Mouse (Mus musculus) stomach, embryonic 16.5 days (tissue): ENCODE measurements around the gene Tub. TPM values are rescaled to one million over a fixed set of nuclear protein-coding genes. Genes with fewer than 3 reads are reported as not detected.

Source experiments
- ATAC-seq: fragments of 200-750 bp; cut with Nextera tagmentation; 2 replicates; pipeline ENCODE4 v1.8.0; 2017; ENCODE audit warnings: moderate number of reproducible peaks, moderate TSS enrichment; ENCODE audit not compliant: insufficient read depth, low FRiP score
- H3K27ac ChIP-seq: fragments of 300-500 bp; sonication (generic); 2 replicates; pipeline ENCODE4 v1.5.1; 2014; ENCODE audit warnings: low read length
- H3K27me3 ChIP-seq: fragments of 300-500 bp; sonication (generic); 2 replicates; pipeline ENCODE4 v1.6.1; 2014; ENCODE audit warnings: low read length, control low read depth, mixed read lengths; ENCODE audit not compliant: control insufficient read depth, insufficient read depth
- H3K36me3 ChIP-seq: fragments of 300-500 bp; sonication (generic); 2 replicates; pipeline ENCODE4 v1.6.1; 2014; ENCODE audit warnings: low read length; ENCODE audit not compliant: control insufficient read depth, insufficient read depth
- H3K4me1 ChIP-seq: fragments of 300-500 bp; sonication (generic); 2 replicates; pipeline ENCODE4 v1.6.1; 2014; ENCODE audit warnings: low read length, control low read depth, mixed read lengths; ENCODE audit not compliant: control insufficient read depth, insufficient read depth
- H3K4me2 ChIP-seq: fragments of 300-500 bp; sonication (generic); 2 replicates; pipeline ENCODE4 v1.6.1; 2014; ENCODE audit warnings: low read depth, low read length, mixed read lengths
- H3K4me3 ChIP-seq: fragments of 300-500 bp; sonication (generic); replicated peaks from 2 replicates; pipeline ENCODE4 v1.5.1; 2014; ENCODE audit warnings: mild to moderate bottlenecking, low read length
- H3K9ac ChIP-seq: fragments of 300-500 bp; sonication (generic); 2 replicates; pipeline ENCODE4 v1.6.1; 2014; ENCODE audit warnings: low read length
- H3K9me3 ChIP-seq: fragments of 300-500 bp; sonication (generic); replicated peaks from 2 replicates; pipeline ENCODE4 v1.6.1; 2016; ENCODE audit warnings: low read length, control low read depth; ENCODE audit not compliant: control insufficient read depth
- WGBS: fragments of 180-500 bp; shearing (Covaris S2); extraction: QIAGEN DNeasy Blood & Tissue Kit; methylation state at CpG from one replicate; pipeline ENCODE4 v1.1.7; 2014; 5-methylcytosine and 5-hydroxymethylcytosine counted together
- polyA plus RNA-seq: library from polyadenylated mRNA; unstranded; fragments of >200 nt; fragmentation: Nextera tagmentation; extraction: Ambion mirVana; gene quantifications from 2 replicates; pipeline ENCODE4 v1.2.1, GENCODE M21; 2015

Tub gene
- polyA plus RNA-seq, 1 experiment from 2014 or later: 2.6 TPM

DNA sequence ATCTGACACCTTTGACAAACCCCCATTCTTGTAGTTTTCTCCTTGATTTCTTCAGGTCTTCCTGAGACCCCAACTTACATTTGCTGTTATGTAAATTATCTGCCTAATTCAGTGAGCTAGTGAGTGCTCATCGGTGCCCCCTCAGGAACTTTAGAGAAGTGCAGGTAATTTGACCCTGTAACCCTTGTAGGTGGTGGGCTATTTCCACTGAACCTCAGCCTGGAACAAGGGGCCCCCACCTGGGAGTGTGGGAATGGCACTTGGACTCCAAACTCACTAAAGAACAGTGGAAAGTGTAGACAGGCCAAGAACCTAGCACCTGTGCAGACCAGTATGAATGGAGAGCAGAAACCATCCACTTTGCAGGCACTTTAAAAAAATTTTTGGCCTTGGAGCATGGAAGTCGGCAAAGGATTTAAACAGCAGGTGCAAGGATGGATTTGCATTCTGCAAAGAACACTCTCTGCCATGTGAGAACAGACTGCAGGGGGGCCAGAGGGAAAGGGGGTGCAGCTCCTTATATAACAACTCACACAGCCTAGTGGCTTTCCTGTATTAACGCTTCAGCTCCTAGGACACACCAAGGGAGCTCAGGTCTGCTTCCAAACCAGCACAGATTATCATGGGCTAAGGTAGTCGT lies 50.3 kb downstream of the Tub start:
- H3K27ac ChIP-seq: no peak overlapping the region
- no peaks in the 10 kb centered on the region for H3K27me3 ChIP-seq
- no peaks in the 10 kb centered on the region for H3K9me3 ChIP-seq
- H3K4me1 ChIP-seq: no peaks in the 10 kb centered on the region
- 44% methylated on average over 4 of the region's 4 CpGs for WGBS
- H3K4me2 ChIP-seq: no peak overlapping the region
- H3K9ac ChIP-seq: no peak overlapping the region
- H3K4me3 ChIP-seq: no peak overlapping the region
- ATAC-seq: no peak
- no peaks in the 10 kb centered on the region for H3K36me3 ChIP-seq

- ATAC-seq: no peak
These were observed 51.8 kb downstream of the Tub start for GRCm38 (mm10) chr7:109001971-109002370.

GRCm38 (mm10) chr7:109003653-109004052 lies 53.5 kb downstream of the Tub start:
- H3K9ac ChIP-seq: no peak overlapping the region
- H3K27me3 ChIP-seq: no peaks in the 10 kb centered on the region
- 29% methylated on average over 3 of the region's 3 CpGs for WGBS
- no peaks in the 10 kb centered on the region for H3K4me1 ChIP-seq
- no peaks in the 10 kb centered on the region for H3K36me3 ChIP-seq
- H3K9me3 ChIP-seq: no peaks in the 10 kb centered on the region
- no peak overlapping the region for H3K4me3 ChIP-seq
- H3K4me2 ChIP-seq: no peak overlapping the region
- no peak for ATAC-seq
- H3K27ac ChIP-seq: no peak overlapping the region

More at GRCm38 (mm10) chr7:109001971-109002370, 51.8 kb downstream of the Tub start:
- Histone ChIP-seq H3K27ac (no peak overlapping the region), H3K36me3 (no peaks in the 10 kb centered on the region), H3K4me1 (no peaks in the 10 kb centered on the region), H3K27me3 (no peaks in the 10 kb centered on the region), H3K4me2 (no peak overlapping the region), H3K9me3 (no peaks in the 10 kb centered on the region), H3K9ac (no peak overlapping the region), H3K4me3 (no peak overlapping the region)
- 74% methylated on average over 4 of the region's 4 CpGs for WGBS

DNA sequence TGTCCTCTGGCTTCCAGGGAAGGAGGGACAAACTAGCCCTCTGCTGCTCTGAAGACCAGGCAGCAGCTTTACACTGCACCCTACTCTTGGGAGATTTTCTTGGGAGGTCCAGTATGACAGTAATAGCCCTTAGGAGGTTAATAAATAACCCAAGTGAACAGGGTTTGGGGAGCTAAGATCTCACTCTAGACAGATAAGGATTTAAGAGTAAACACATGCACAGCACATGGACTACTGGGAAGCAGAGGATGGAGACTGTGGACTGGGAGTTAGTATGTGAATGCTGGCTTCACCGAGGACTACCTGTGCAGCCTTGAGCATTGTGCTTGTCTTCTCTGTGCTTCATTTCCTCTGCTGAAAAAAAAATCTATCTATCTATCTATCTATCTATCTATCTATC lies 59.1 kb downstream of the Tub start:
- no peaks in the 10 kb centered on the region for H3K9me3 ChIP-seq
- H3K27me3 ChIP-seq: peaks cover 29% of the 10 kb centered on the region
- no peaks in the 10 kb centered on the region for H3K36me3 ChIP-seq
- H3K4me2 ChIP-seq: no peak overlapping the region
- H3K4me3 ChIP-seq: no peak overlapping the region
- no peak overlapping the region for H3K27ac ChIP-seq
- no peak for ATAC-seq
- WGBS: 79% methylated on average over 1 of the region's 1 CpGs
- no peak overlapping the region for H3K9ac ChIP-seq
- 0 out of 2 replicates have a peak, but pooled peaks cover 3% of the 10 kb centered on the region for H3K4me1 ChIP-seq

- ATAC-seq: peak; percentile 52; the same call in 1 of the 2 replicates
- 2% methylated on average over 82 of the region's 82 CpGs for WGBS
- Histone ChIP-seq H3K4me1 (0 out of 2 replicates have a peak, but pooled peaks cover 3% of the 10 kb centered on the region), H3K4me2 (peak overlapping the region; percentile 91), H3K9me3 (no peaks in the 10 kb centered on the region), H3K4me3 (peak overlapping the region; percentile 63), H3K9ac (peak overlapping the region; percentile 73), H3K36me3 (no peaks in the 10 kb centered on the region), H3K27me3 (peaks cover 29% of the 10 kb centered on the region), H3K27ac (no peak overlapping the region)
These were observed 60.8 kb downstream of the Tub start for GRCm38 (mm10) chr7:109010720-109011595.

GRCm38 (mm10) chr7:109011596-109012180 lies 61.5 kb downstream of the Tub start:
- no peak overlapping the region for H3K9ac ChIP-seq
- WGBS: 56% methylated on average over 8 of the region's 8 CpGs
- no peak for ATAC-seq
- H3K27ac ChIP-seq: no peak overlapping the region
- peak overlapping the region; percentile 91 for H3K4me2 ChIP-seq
- H3K27me3 ChIP-seq: peaks cover 29% of the 10 kb centered on the region
- no peak overlapping the region; the same call in 1 of the 2 replicates for H3K4me3 ChIP-seq
- H3K36me3 ChIP-seq: no peaks in the 10 kb centered on the region
- no peaks in the 10 kb centered on the region for H3K9me3 ChIP-seq
- 0 out of 2 replicates have a peak, but pooled peaks cover 3% of the 10 kb centered on the region for H3K4me1 ChIP-seq

- Histone ChIP-seq H3K4me3 (no peak overlapping the region), H3K4me1 (0 out of 2 replicates have a peak, but pooled peaks cover 3% of the 10 kb centered on the region), H3K4me2 (no peak overlapping the region), H3K27me3 (peaks cover 29% of the 10 kb centered on the region), H3K9me3 (no peaks in the 10 kb centered on the region), H3K27ac (no peak overlapping the region), H3K9ac (no peak overlapping the region), H3K36me3 (no peaks in the 10 kb centered on the region)
- no peak for ATAC-seq
- WGBS: 100% methylated on average over 1 of the region's 1 CpGs
These were observed 62.4 kb downstream of the Tub start for GRCm38 (mm10) chr7:109012575-109012974.

DNA sequence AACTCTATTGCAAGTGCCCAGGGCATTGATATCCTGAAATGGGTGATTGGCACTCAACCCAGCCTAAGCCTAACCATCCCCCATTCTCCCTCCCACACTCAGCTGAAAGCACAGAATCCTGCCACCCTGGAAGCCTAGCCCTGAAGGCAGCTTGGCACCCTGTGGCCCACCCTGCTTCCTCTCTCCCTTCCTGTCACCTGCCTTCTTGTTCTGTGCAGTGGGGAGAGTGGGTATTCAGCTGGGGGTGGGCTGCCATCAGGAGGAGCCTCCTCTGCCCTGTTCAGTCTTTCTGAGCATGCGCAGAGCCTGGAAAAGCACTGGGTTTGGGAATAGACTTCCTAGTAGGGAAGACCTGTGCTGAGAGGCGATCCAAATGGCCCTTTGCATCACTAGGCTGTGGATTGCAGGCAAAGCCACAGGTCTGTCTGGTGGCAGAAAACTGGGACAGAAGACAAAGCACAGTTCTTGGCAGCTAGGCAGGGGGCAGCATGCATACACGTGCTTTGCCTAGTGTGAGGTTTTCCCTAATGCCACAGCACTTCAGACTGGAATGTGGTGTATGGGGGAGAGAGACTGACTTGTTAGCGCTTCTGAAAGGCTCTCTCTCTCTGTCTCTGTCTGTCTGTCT lies 63.0 kb downstream of the Tub start:
- 0 out of 2 replicates have a peak, but pooled peaks cover 3% of the 10 kb centered on the region for H3K4me1 ChIP-seq
- H3K36me3 ChIP-seq: no peaks in the 10 kb centered on the region
- no peak overlapping the region for H3K27ac ChIP-seq
- WGBS: 45% methylated on average over 4 of the region's 4 CpGs
- peaks cover 29% of the 10 kb centered on the region for H3K27me3 ChIP-seq
- no peak for ATAC-seq
- H3K9me3 ChIP-seq: no peaks in the 10 kb centered on the region
- H3K9ac ChIP-seq: no peak overlapping the region
- no peak overlapping the region for H3K4me3 ChIP-seq
- H3K4me2 ChIP-seq: no peak overlapping the region
